Mouse (Mus musculus): Measurements from ENCODE around the gene Lamtor3. TPM values are rescaled to one million over a fixed set of nuclear protein-coding genes. Genes with fewer than 3 reads are reported as not detected.

Lamtor3 gene
- polyA plus RNA-seq, 1 experiment from 2014 or later, result 129 TPM

Other genes with a start within 250 kb of the Lamtor3 start
- not detected in 2 replicates for gene Gm21962, start 247.0 kb upstream of the Lamtor3 start, polyA plus RNA-seq (2015; fragmentation: Nextera tagmentation; extraction: Ambion mirVana)
- 2,450 and 2,763 TPM in 2 replicates for gene H2afz, start 54.0 kb upstream of the Lamtor3 start, polyA plus RNA-seq (2015; fragmentation: Nextera tagmentation; extraction: Ambion mirVana)
- gene Dnajb14, start 50.8 kb upstream of the Lamtor3 start, polyA plus RNA-seq (2015; fragmentation: Nextera tagmentation; extraction: Ambion mirVana), result 6.3 and 7.3 TPM in 2 replicates
- gene Dapp1, start 63.0 kb downstream of the Lamtor3 start, polyA plus RNA-seq (2015; fragmentation: Nextera tagmentation; extraction: Ambion mirVana), result 2.7 and 3.9 TPM in 2 replicates
- gene 1110002E22Rik, start 146.5 kb downstream of the Lamtor3 start, polyA plus RNA-seq (2015; fragmentation: Nextera tagmentation; extraction: Ambion mirVana), result 0.05 and 0.08 TPM in 2 replicates
- gene Gm5105, start 148.9 kb downstream of the Lamtor3 start, polyA plus RNA-seq (2015; fragmentation: Nextera tagmentation; extraction: Ambion mirVana), result not detected in 2 replicates
- gene Trmt10a, start 224.9 kb downstream of the Lamtor3 start, polyA plus RNA-seq (2015; fragmentation: Nextera tagmentation; extraction: Ambion mirVana), result 8.7 and 9.9 TPM in 2 replicates
- 10.2 and 11.6 TPM in 2 replicates for gene Mttp, start 226.5 kb downstream of the Lamtor3 start, polyA plus RNA-seq (2015; fragmentation: Nextera tagmentation; extraction: Ambion mirVana)

Measured in forebrain, embryonic 13.5 days (tissue).